Mouse (Mus musculus) E14TG2a.4 (cell line): ENCODE measurements around the gene Igf1r.
A peak's percentile ranks its signal among the peaks of the same experiment; 100 is the strongest.

Experiments used
- H3K27me3 ChIP-seq: 2 replicates; pipeline ENCODE4 v1.6.1; 2014; ENCODE audit warnings: low read length, control low read depth; ENCODE audit not compliant: insufficient read depth
- H3K36me3 ChIP-seq: 2 replicates; pipeline ENCODE4 v1.6.1; 2014; ENCODE audit warnings: low read length, control low read depth; ENCODE audit not compliant: insufficient read depth
- H3K4me1 ChIP-seq: replicated peaks from 2 replicates; pipeline ENCODE4 v1.6.1; 2014; ENCODE audit warnings: low read depth, low read length, control low read depth
- H3K4me3 ChIP-seq: replicated peaks from 2 replicates; pipeline ENCODE4 v1.5.1; 2014; ENCODE audit warnings: mild to moderate bottlenecking, low read length
- H3K9me3 ChIP-seq: 2 replicates; pipeline ENCODE4 v1.6.1; 2014; ENCODE audit warnings: low read length, control low read depth
- CTCF ChIP-seq: conservative IDR thresholded peaks from 2 replicates; pipeline ENCODE4 v1.5.1; 2014; ENCODE audit warnings: low read length
- NANOG ChIP-seq: IDR thresholded peaks from 2 replicates; pipeline ENCODE4 v1.6.1; 2014; ENCODE audit warnings: borderline replicate concordance, low read length, mixed read lengths
- POU5F1 ChIP-seq: IDR thresholded peaks from 2 replicates; pipeline ENCODE4 v1.6.1; 2014; ENCODE audit warnings: low read length, borderline replicate concordance

Gene Igf1r

GRCm38 (mm10) chr7:68054956-68055355, 102.3 kb downstream of the Igf1r start:
- no peaks in the 10 kb centered on the region for H3K27me3 ChIP-seq
- H3K9me3 ChIP-seq: no peaks in the 10 kb centered on the region
- TF ChIP-seq CTCF: peak; percentile 37
- TF ChIP-seq NANOG: no peak
- TF ChIP-seq POU5F1: no peak
- no peaks in the 10 kb centered on the region for H3K36me3 ChIP-seq
- peaks cover 33% of the 10 kb centered on the region for H3K4me1 ChIP-seq
- no peak overlapping the region for H3K4me3 ChIP-seq

DNA sequence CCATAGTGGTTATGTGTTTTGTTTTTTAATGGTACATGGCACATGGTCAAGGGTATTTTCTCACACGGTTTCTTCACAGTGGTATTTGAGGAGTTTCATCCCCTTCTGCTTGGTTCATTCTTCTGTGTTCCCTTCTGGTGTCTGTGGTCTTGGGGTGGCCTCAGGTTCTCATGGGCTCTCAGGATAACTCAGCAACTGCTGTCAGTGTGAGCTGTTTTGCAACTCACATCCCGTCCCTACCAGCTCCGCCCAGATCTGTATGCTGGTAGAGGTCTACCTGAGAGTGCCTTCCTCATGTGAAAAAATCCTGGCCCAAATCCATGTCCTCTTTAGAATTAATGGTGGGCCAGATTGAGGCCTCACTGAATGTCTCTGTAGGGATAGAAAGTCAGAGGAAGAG, 104.4 kb downstream of the Igf1r start:
- Histone ChIP-seq H3K9me3 (no peaks in the 10 kb centered on the region), H3K27me3 (no peaks in the 10 kb centered on the region), H3K4me1 (peaks cover 33% of the 10 kb centered on the region), H3K36me3 (no peaks in the 10 kb centered on the region), H3K4me3 (no peak overlapping the region)
- no peak for TF ChIP-seq POU5F1
- TF ChIP-seq NANOG: no peak
- no peak for TF ChIP-seq CTCF

GRCm38 (mm10) chr7:68059690-68060089, 107.1 kb downstream of the Igf1r start:
- Histone ChIP-seq H3K27me3 (no peaks in the 10 kb centered on the region), H3K4me1 (peaks cover 9% of the 10 kb centered on the region), H3K36me3 (no peaks in the 10 kb centered on the region), H3K9me3 (no peaks in the 10 kb centered on the region), H3K4me3 (no peak overlapping the region)
- TF ChIP-seq CTCF (no peak), NANOG (no peak), POU5F1 (no peak)

DNA sequence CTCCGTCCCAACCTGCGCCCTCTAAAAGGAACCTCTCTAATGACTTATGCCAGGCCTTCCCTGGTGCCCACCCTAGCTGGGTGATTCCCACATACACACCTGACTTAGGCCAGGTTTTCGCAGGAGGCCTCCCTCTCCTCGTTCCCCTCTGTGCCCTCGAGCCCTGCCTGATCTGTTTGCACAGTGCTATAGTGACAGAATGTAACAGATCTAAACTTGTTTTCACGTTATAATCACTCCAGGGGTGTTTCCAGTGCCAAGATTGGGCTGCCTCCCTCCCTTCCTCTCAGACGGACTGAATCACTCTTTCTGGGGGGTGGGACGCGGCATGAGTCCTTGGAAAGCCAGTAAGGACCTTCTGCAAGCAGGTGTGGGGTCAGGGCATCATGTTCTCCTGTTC, 108.8 kb downstream of the Igf1r start:
- H3K36me3 ChIP-seq: no peaks in the 10 kb centered on the region
- no peaks in the 10 kb centered on the region for H3K4me1 ChIP-seq
- no peaks in the 10 kb centered on the region for H3K9me3 ChIP-seq
- H3K4me3 ChIP-seq: no peak overlapping the region
- no peak for TF ChIP-seq POU5F1
- no peak for TF ChIP-seq CTCF
- no peak for TF ChIP-seq NANOG
- no peaks in the 10 kb centered on the region for H3K27me3 ChIP-seq

GRCm38 (mm10) chr7:68062170-68062848, 109.7 kb downstream of the Igf1r start:
- Histone ChIP-seq H3K36me3 (no peaks in the 10 kb centered on the region), H3K9me3 (no peaks in the 10 kb centered on the region), H3K4me1 (no peaks in the 10 kb centered on the region), H3K27me3 (no peaks in the 10 kb centered on the region), H3K4me3 (no peak overlapping the region)
- TF ChIP-seq CTCF: no peak
- TF ChIP-seq NANOG: no peak
- no peak for TF ChIP-seq POU5F1

DNA sequence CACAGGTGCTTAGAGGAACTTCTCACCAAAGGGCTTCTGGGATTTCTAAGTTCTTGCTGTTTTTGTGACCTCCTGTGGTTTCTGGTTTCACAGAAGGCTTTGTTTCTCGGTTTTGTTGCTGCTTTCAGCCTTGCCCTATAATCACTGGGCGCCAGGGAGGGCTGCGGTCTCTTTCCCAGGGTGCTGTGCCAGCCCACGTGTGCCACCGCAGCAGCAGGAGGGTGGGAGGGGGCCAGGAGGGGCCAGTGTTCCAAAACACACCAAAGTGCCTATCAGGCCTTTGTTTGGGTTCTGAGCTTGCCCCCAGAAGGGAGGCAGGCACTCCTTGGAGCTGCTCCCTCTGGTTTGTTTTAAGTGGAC, 110.2 kb downstream of the Igf1r start:
- Histone ChIP-seq H3K36me3 (no peaks in the 10 kb centered on the region), H3K9me3 (no peaks in the 10 kb centered on the region), H3K4me3 (no peak overlapping the region), H3K4me1 (no peaks in the 10 kb centered on the region), H3K27me3 (no peaks in the 10 kb centered on the region)
- TF ChIP-seq POU5F1: no peak
- TF ChIP-seq CTCF: no peak
- no peak for TF ChIP-seq NANOG

DNA sequence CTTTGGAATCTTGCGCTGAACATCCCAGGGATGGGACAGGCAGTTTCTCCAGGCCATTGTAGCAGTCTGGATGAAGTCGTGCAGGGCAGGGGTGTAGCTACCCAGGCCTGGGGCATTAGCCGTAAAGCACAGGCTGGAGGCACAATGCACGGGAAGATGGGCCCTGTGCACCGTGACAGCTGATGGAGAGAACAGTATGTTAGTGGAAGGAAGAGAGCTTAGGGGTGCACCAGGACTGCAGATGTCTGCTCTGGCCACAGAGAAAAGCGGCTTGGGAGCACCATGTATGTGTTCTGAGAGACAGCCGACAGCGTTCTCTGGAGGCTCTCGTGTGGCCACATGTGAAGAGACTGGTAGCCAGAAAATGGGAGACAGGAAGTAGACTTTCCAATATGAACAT, 111.1 kb downstream of the Igf1r start:
- Histone ChIP-seq H3K4me1 (no peaks in the 10 kb centered on the region), H3K9me3 (no peaks in the 10 kb centered on the region), H3K27me3 (no peaks in the 10 kb centered on the region), H3K4me3 (no peak overlapping the region), H3K36me3 (no peaks in the 10 kb centered on the region)
- TF ChIP-seq NANOG: no peak
- no peak for TF ChIP-seq POU5F1
- no peak for TF ChIP-seq CTCF

GRCm38 (mm10) chr7:68064120-68064519, 111.5 kb downstream of the Igf1r start:
- H3K36me3 ChIP-seq: no peaks in the 10 kb centered on the region
- H3K4me3 ChIP-seq: no peak overlapping the region
- no peaks in the 10 kb centered on the region for H3K4me1 ChIP-seq
- H3K27me3 ChIP-seq: no peaks in the 10 kb centered on the region
- TF ChIP-seq POU5F1 (no peak), CTCF (no peak), NANOG (no peak)
- H3K9me3 ChIP-seq: no peaks in the 10 kb centered on the region

- H3K9me3 ChIP-seq: no peaks in the 10 kb centered on the region
- TF ChIP-seq NANOG (no peak), CTCF (no peak), POU5F1 (no peak)
- H3K4me3 ChIP-seq: no peak overlapping the region
- H3K4me1 ChIP-seq: no peaks in the 10 kb centered on the region
- H3K36me3 ChIP-seq: no peaks in the 10 kb centered on the region
- H3K27me3 ChIP-seq: no peaks in the 10 kb centered on the region
Observed at GRCm38 (mm10) chr7:68064647-68065362, 112.2 kb downstream of the Igf1r start.
